Mouse (Mus musculus): Measurements from ENCODE around the gene Acox2. TPM values are rescaled to one million over a fixed set of nuclear protein-coding genes. Genes with fewer than 3 reads are reported as not detected.

Gene Acox2
- polyA plus RNA-seq, 1 experiment from 2014 or later, result 0.88 TPM

DNA sequence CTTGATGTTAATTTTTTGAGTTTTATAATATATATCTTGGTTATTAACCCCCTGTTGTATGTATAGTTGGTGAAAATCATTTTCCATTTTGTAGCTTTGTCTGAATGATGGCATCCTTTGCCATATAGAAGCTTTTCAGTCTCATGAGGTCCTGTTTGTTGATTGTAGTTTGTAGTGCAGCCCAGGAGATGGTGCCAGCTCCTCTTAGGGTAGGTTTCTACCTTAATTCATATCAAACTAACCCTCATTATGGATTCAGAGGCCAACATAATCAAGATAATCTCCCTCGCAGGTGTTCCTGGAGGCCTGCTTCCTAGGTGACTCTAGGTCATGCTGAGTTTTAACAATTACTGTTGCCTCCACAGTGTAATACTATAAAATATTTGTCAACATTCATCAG is 3.1 kb upstream of the Acox2 start:
- no peak overlapping the region for H3K27ac ChIP-seq
- WGBS, result 59% methylated on average over 1 of the region's 1 CpGs
- H3K4me2 ChIP-seq (replicated peaks), result no peak overlapping the region
- H3K36me3 ChIP-seq, result no peaks in the 10 kb centered on the region
- H3K27me3 ChIP-seq (replicated peaks), result no peaks in the 10 kb centered on the region
- H3K9me3 ChIP-seq, result no peaks in the 10 kb centered on the region
- no peak for ATAC-seq
- no peak overlapping the region for H3K4me3 ChIP-seq (replicated peaks)
- no peak overlapping the region for H3K9ac ChIP-seq
- no peaks in the 10 kb centered on the region for H3K4me1 ChIP-seq (replicated peaks)

DNA sequence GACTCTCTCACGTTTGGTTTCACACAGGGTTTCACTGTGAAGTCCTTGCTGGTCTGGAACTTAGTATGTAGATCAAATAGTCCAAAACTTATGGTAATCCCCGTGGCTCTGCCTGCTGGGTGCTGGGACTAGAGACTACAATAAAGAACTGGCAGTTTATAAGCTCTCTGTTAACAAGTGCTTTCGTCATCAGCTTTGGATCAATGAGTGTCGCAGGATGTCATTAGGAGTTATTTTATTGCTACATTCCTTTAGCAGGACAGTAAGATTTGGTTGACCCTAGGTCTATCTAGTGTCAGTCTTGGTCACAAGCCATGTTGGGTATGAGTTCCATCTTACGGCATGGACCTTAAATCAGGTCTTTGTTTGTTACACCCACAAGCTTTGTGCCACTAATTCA is 1.1 kb upstream of the Acox2 start:
- Histone ChIP-seq H3K4me1 (replicated peaks) (no peaks in the 10 kb centered on the region), H3K27me3 (replicated peaks) (no peaks in the 10 kb centered on the region), H3K9ac (no peak overlapping the region), H3K9me3 (no peaks in the 10 kb centered on the region), H3K4me3 (replicated peaks) (no peak overlapping the region), H3K36me3 (no peaks in the 10 kb centered on the region), H3K27ac (no peak overlapping the region), H3K4me2 (replicated peaks) (no peak overlapping the region)
- WGBS, result 76% methylated on average over 5 of the region's 5 CpGs
- ATAC-seq, result no peak

DNA sequence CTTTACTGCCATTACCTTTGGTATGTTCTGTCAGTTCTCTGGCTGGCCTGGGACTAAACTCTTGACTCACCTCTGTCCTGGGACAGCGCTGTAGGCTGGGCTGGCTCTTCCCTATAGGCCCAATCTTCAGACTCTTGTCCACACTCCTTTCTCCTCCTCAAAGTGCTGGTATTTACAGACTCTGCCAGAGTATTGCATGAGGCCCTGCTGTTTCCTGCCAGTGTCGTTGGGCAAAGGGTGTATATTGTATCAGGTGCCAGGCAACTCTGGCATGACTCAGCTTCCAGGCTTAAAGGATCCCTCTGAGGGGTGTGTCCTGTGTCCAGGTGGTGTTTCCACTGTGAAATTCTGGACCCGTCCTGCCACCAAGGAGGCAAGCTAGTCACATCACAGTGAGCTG is 401 bp downstream of the Acox2 start:
- ATAC-seq, result no peak
- WGBS, result 55% methylated on average over 3 of the region's 3 CpGs
- no peaks in the 10 kb centered on the region for H3K36me3 ChIP-seq
- no peak overlapping the region for H3K4me3 ChIP-seq (replicated peaks)
- H3K27ac ChIP-seq, result no peak overlapping the region
- no peaks in the 10 kb centered on the region for H3K4me1 ChIP-seq (replicated peaks)
- no peaks in the 10 kb centered on the region for H3K27me3 ChIP-seq (replicated peaks)
- no peak overlapping the region for H3K4me2 ChIP-seq (replicated peaks)
- H3K9ac ChIP-seq, result no peak overlapping the region
- H3K9me3 ChIP-seq, result no peaks in the 10 kb centered on the region

DNA sequence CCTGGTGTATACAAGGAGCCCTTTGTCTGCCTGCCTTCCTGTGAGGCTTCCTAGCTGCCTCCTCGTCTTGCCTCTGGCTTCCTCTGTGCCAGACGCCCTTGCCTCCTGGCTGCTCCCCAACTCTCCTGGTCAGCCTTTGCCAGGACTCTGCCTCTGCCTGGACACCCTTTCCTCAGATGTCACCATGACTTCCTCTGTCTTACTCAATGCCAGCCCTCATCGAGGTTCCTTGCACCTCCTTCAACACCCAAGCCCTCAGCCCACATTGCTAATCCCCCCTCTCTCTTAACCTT is 872 bp downstream of the Acox2 start:
- WGBS, result 37% methylated on average over 3 of the region's 3 CpGs

DNA sequence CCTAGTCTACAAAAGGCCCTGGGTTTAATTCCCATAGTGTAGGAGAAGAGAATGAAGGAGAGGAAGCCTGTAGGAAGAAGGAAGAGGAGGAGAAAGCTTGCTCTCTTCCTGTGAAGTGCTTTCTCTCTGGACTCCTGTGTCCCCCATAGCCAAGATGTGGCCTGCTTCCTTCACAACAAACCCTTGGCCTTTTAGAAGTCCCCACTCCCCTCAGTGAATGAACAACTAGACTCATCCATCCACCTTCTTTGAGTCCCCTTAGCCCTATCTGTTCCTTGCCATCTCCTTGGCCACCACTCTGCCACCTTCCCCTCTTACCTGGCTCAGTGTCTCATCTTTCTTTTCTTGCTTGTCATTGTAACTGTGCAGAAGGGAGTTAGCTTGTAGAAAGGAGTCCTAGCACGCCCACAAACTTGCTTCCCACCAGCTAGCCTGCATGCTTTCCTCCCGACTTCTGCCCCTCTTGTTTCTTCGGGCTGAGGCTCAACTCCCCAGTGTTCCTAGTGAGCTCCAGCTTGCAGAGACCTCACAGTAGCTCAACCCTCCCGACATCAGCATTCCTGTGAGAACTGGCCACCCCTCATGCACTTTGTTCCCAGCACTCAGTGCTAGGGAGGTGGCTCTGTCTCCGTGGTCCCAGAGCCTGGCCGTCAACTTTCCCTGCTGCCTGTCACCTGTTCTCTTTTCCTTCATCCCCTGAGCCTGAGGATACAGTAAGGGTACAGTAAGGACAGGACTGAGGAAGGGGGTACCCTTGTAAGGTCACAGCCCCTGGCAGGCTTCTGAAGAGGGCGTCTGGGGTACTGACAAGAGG is 1.4 kb downstream of the Acox2 start:
- H3K27ac ChIP-seq, result no peak overlapping the region
- no peak overlapping the region for H3K9ac ChIP-seq
- no peaks in the 10 kb centered on the region for H3K36me3 ChIP-seq
- H3K9me3 ChIP-seq, result no peaks in the 10 kb centered on the region
- no peaks in the 10 kb centered on the region for H3K27me3 ChIP-seq (replicated peaks)
- WGBS, result 40% methylated on average over 7 of the region's 7 CpGs
- H3K4me3 ChIP-seq (replicated peaks), result no peak overlapping the region
- H3K4me2 ChIP-seq (replicated peaks), result no peak overlapping the region
- H3K4me1 ChIP-seq (replicated peaks), result no peaks in the 10 kb centered on the region
- ATAC-seq, result peak; percentile 67; the same call in 1 of the 2 replicates

More for the DNA sequence above, 872 bp downstream of the Acox2 start:
- Histone ChIP-seq H3K27me3 (replicated peaks) (no peaks in the 10 kb centered on the region), H3K4me2 (replicated peaks) (no peak overlapping the region), H3K27ac (no peak overlapping the region), H3K9ac (no peak overlapping the region), H3K4me1 (replicated peaks) (no peaks in the 10 kb centered on the region), H3K36me3 (no peaks in the 10 kb centered on the region), H3K4me3 (replicated peaks) (no peak overlapping the region), H3K9me3 (no peaks in the 10 kb centered on the region)
- ATAC-seq, result no peak

DNA sequence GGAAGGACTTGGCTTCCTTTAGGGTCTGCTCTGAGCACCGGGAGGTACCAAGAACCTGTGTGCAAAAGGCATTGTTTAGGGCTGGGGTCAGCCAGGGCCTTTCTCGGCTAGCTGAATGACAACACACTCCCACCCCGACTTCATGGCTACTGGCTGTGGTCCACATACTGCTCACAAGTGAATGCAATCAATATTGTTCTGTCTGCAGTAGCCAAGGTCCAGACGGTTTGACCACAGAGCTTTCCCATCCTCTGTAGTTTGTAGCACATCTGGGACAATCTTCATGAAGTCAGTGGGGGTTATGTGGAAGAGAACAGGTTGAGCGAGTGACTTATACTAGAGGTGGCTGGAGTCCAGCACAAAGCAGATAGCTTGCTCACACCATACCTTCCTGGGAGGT is 2.3 kb downstream of the Acox2 start:
- no peaks in the 10 kb centered on the region for H3K36me3 ChIP-seq
- no peak overlapping the region for H3K9ac ChIP-seq
- H3K27me3 ChIP-seq (replicated peaks), result no peaks in the 10 kb centered on the region
- H3K27ac ChIP-seq, result no peak overlapping the region
- no peaks in the 10 kb centered on the region for H3K9me3 ChIP-seq
- WGBS, result 70% methylated on average over 5 of the region's 5 CpGs
- H3K4me2 ChIP-seq (replicated peaks), result no peak overlapping the region
- no peaks in the 10 kb centered on the region for H3K4me1 ChIP-seq (replicated peaks)
- no peak overlapping the region for H3K4me3 ChIP-seq (replicated peaks)
- ATAC-seq, result no peak

DNA sequence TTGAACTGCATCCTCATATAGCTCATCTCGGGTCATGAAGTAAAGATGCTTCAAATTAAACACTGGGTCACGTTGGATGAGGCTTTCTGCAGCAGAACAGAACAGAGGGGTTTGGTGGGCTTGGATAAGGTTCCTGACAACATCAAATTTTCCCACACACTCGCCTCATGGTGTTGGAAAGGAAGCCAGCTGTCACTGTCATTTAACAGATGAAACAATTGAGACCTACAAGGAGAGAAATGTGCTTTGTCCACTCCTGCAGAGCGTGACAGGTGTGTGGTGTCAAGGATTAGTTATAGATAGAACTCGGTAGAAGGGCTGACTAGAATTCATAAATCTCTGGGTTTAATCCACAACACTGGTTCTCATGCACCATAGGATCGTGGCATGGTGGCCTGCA is 3.1 kb downstream of the Acox2 start:
- 78% methylated on average over 6 of the region's 6 CpGs for whole genome bisulfite sequencing
- ATAC-seq, result no peak
- Histone ChIP-seq H3K4me3 (replicated peaks) (no peak overlapping the region), H3K36me3 (no peaks in the 10 kb centered on the region), H3K4me1 (replicated peaks) (no peaks in the 10 kb centered on the region), H3K9ac (no peak overlapping the region), H3K27me3 (replicated peaks) (no peaks in the 10 kb centered on the region), H3K27ac (no peak overlapping the region), H3K9me3 (no peaks in the 10 kb centered on the region), H3K4me2 (replicated peaks) (no peak overlapping the region)

DNA sequence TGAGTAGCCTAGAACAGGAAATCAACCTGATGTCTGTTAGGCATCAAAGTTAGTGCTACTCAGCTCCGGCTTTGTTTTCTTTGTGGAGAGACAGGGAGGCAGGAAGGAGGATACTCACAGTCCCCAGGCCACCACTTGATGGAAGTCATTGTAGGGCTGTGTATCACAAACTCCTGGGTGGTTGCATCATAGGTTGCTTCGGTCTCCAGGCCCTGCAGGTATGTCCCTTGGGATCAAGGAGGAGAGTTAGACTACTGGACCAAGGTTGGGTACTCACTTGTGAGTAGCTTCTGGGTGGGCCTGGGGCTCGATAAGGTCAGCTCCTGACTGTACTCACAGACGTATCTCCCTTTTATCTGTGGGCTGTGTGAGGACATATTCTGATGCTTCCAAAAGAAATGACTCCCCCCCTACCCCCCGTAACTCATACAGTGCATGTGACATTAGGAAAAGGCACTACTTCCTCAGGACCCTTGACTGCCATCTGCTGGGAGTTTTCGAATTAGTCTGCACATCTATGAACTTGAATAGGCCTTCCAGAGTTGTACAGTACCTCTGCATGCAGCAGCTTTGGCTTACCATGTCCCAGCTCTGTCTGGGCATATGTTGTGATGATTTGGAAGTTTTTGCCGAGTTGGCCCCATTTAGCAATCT is 4.0 kb downstream of the Acox2 start:
- no peak overlapping the region for H3K4me2 ChIP-seq (replicated peaks)
- ATAC-seq, result 0 out of 2 replicates have a peak, but pooled peaks have one; percentile 7

DNA sequence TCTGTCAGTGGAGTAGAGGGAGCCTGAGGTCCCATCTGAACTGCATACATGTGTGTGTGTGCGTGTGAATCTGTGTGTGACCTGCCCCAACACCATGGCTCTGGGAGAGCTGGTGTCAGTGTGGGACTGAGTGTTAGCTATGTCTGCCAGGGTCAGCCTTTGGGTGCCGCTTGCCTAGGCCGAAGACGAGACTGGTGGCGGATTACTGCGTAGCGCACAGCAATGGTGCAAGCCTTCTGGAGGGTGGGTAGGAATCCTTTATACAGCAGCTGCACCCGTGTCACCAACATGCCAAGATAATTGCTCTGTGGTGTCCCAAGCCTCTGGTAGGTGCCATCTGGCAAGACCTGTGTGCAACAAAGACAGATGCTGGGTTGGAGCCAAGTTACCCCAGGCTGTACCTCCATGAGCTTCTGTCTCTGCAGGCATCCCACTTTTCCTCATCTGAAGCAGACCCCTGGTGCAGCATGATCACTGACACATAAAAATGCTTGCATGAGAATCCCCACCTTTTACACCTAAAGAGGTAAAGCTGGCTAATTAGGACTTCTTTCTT is 7.7 kb downstream of the Acox2 start:
- H3K9me3 ChIP-seq, result no peaks in the 10 kb centered on the region
- no peak overlapping the region for H3K9ac ChIP-seq
- H3K36me3 ChIP-seq, result no peaks in the 10 kb centered on the region
- H3K27me3 ChIP-seq (replicated peaks), result no peaks in the 10 kb centered on the region
- H3K4me1 ChIP-seq (replicated peaks), result no peaks in the 10 kb centered on the region
- 0 out of 2 replicates have a peak, but pooled peaks have one; percentile 42 for ATAC-seq
- no peak overlapping the region for H3K27ac ChIP-seq
- no peak overlapping the region for H3K4me3 ChIP-seq (replicated peaks)
- whole genome bisulfite sequencing, result 90% methylated on average over 8 of the region's 8 CpGs
- no peak overlapping the region for H3K4me2 ChIP-seq (replicated peaks)

More for the DNA sequence above, 4.0 kb downstream of the Acox2 start:
- Histone ChIP-seq H3K4me1 (replicated peaks) (no peaks in the 10 kb centered on the region), H3K9ac (no peak overlapping the region), H3K27me3 (replicated peaks) (no peaks in the 10 kb centered on the region), H3K27ac (no peak overlapping the region), H3K4me3 (replicated peaks) (no peak overlapping the region), H3K36me3 (no peaks in the 10 kb centered on the region), H3K9me3 (no peaks in the 10 kb centered on the region)
- WGBS, result 67% methylated on average over 7 of the region's 7 CpGs

DNA sequence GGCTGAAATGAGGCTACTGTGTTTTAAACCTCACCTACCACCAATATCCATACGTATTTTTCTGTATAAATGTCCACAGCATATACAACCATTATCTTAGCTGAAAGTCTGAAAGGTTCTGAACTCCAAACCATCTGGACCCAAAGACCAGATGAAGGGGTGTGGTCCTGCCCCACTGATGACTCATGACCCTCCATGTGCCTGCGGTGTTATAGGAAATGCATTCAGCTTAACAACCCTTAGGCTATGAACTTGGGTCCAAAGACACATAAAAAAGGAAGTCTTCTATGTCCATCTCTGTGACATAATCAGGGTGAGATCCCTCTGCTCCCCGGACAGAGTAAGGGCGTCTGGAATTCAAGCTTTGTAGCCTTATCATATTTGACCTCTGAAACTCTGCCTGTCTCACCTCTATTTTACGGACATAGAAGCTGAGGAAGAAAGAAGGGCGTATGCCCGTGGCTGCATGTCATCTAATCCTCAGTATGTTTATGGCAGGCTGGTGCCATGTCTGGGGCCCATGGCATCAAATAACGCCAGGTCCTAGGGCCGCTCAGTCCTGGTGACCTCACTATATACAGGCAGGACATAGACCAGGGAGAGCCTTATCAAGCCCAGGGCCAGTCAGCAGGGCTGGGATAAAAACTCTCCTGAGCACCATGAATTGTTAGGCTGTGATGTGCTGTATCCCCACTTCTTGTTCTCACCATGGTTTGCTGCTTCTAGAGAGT is 8.8 kb downstream of the Acox2 start:
- Histone ChIP-seq H3K27ac (no peak overlapping the region), H3K36me3 (no peaks in the 10 kb centered on the region), H3K27me3 (replicated peaks) (no peaks in the 10 kb centered on the region), H3K4me2 (replicated peaks) (no peak overlapping the region), H3K4me1 (replicated peaks) (no peaks in the 10 kb centered on the region), H3K4me3 (replicated peaks) (no peak overlapping the region), H3K9me3 (no peaks in the 10 kb centered on the region), H3K9ac (no peak overlapping the region)
- WGBS, result 66% methylated on average over 9 of the region's 9 CpGs
- ATAC-seq, result no peak

DNA sequence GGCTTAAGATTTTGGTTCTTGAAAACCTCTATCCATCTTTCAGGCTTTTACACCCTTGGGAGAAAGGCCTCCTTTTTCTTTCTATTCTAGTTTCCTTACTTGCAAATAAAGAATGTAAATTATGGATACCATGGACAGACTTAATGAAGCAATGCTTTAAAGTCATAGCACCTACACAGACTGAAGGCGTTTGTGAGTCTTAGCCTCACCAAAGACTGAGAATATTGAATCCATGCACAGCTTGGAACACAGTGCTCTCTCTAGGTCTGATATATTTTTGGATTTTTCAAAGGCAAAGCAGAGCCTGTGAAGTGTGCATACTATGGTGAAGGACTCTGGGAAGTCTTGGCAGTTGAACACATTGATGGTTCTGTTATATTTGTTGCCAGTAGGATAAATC is 9.9 kb downstream of the Acox2 start:
- H3K27me3 ChIP-seq (replicated peaks), result no peaks in the 10 kb centered on the region
- no peak overlapping the region for H3K27ac ChIP-seq
- 78% methylated on average over 1 of the region's 1 CpGs for WGBS
- H3K36me3 ChIP-seq, result no peaks in the 10 kb centered on the region
- H3K9me3 ChIP-seq, result no peaks in the 10 kb centered on the region
- H3K9ac ChIP-seq, result no peak overlapping the region
- H3K4me2 ChIP-seq (replicated peaks), result no peak overlapping the region
- H3K4me3 ChIP-seq (replicated peaks), result no peak overlapping the region
- ATAC-seq, result no peak
- H3K4me1 ChIP-seq (replicated peaks), result no peaks in the 10 kb centered on the region

DNA sequence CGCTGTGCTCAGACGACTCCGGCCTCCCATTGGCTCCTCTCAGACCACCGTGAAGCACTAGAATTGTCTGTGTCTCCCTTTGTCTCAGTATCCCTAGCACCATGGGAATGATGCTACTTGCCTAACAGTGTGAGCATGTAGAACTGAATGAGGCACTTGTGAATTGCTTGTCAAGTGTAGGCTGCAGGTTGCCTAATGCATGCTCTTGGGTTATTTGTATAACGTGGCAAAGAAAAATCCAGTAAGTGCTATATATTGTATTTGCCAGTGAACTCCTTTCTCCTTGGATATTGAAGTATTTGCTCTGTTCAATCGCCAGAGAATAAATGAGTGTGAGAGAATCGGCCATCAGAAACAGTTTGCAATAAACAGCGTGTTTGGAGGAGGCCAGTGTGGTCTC is 12.3 kb downstream of the Acox2 start:
- no peak overlapping the region for H3K4me3 ChIP-seq (replicated peaks)
- no peaks in the 10 kb centered on the region for H3K9me3 ChIP-seq
- no peak for ATAC-seq
- no peak overlapping the region for H3K27ac ChIP-seq
- H3K9ac ChIP-seq, result no peak overlapping the region
- no peak overlapping the region for H3K4me2 ChIP-seq (replicated peaks)
- H3K4me1 ChIP-seq (replicated peaks), result 0 out of 2 replicates have a peak, but pooled peaks cover 3% of the 10 kb centered on the region
- WGBS, result 73% methylated on average over 8 of the region's 8 CpGs
- H3K27me3 ChIP-seq (replicated peaks), result no peaks in the 10 kb centered on the region
- H3K36me3 ChIP-seq, result no peaks in the 10 kb centered on the region

All from intestine, embryonic 15.5 days (tissue).